Mouse (Mus musculus) brain, embryonic 14.5 days (tissue): Measurements from ENCODE around the gene Kctd11.

Experiments used
- CTCF ChIP-seq: fragments of 200-500 bp; IDR thresholded peaks from 2 replicates; pipeline ENCODE4 v1.5.1; 2012; ENCODE audit warnings: inconsistent platforms, mild to moderate bottlenecking, moderate library complexity, borderline replicate concordance; ENCODE audit not compliant: insufficient read depth, insufficient read length; ENCODE audit errors: extremely low read depth
- POLR2A ChIP-seq: fragments of 200-500 bp; IDR thresholded peaks from 2 replicates; pipeline ENCODE4 v1.6.1; 2012; ENCODE audit warnings: mild to moderate bottlenecking, inconsistent platforms, borderline replicate concordance; ENCODE audit not compliant: poor library complexity, insufficient read depth, insufficient read length, severe bottlenecking; ENCODE audit errors: extremely low read depth

- TF ChIP-seq POLR2A, result peak; percentile 49; the same call in 1 of the 2 replicates
- TF ChIP-seq CTCF, result no peak
Observed at GRCm38 (mm10) chr11:69837952-69838713, 43.1 kb downstream of the Kctd11 start, which contains the start of gene Tmem256.
